Mouse (Mus musculus) kidney, adult 2 months (tissue): ENCODE results near the gene Gm853. TPM values are rescaled to one million over a fixed set of nuclear protein-coding genes. Genes with fewer than 3 reads are reported as not detected.

Experiments used
- DNase-seq: peaks from one replicate; pipeline ENCODE4 v3.0.0; 2021
- H3K27ac ChIP-seq: fragments of 200-500 bp; 2 replicates; pipeline ENCODE4 v1.5.1; 2012; ENCODE audit warnings: low read depth, low read length, control low read depth, inconsistent platforms; ENCODE audit not compliant: insufficient read depth
- H3K27me3 ChIP-seq: fragments of 200-500 bp; replicated peaks from 2 replicates; pipeline ENCODE4 v1.6.1; 2012; ENCODE audit warnings: mild to moderate bottlenecking, moderate library complexity, low read length, inconsistent platforms; ENCODE audit not compliant: control insufficient read depth, insufficient read depth
- H3K36me3 ChIP-seq: fragments of 200-500 bp; 2 replicates; pipeline ENCODE4 v1.6.1; 2012; ENCODE audit warnings: mild to moderate bottlenecking, moderate library complexity, low read length, inconsistent platforms; ENCODE audit not compliant: control insufficient read depth, insufficient read depth
- H3K4me1 ChIP-seq: fragments of 200-500 bp; 2 replicates; pipeline ENCODE4 v1.6.1; 2011; ENCODE audit warnings: low read length; ENCODE audit not compliant: control insufficient read depth, insufficient read depth
- H3K4me3 ChIP-seq: fragments of 200-500 bp; 2 replicates; pipeline ENCODE4 v1.5.1; 2011; ENCODE audit warnings: mild to moderate bottlenecking, low read depth, low read length, control low read depth; ENCODE audit not compliant: insufficient read depth
- CTCF ChIP-seq: fragments of 200-500 bp; conservative IDR thresholded peaks from 2 replicates; pipeline ENCODE4 v1.5.1; 2011; ENCODE audit warnings: low read depth, mild to moderate bottlenecking, control low read depth, low read length, moderate library complexity, mixed read lengths; ENCODE audit not compliant: insufficient read depth, insufficient read length
- POLR2A ChIP-seq: fragments of 200-500 bp; IDR thresholded peaks from one replicate; pipeline ENCODE4 v1.6.1; 2011; ENCODE audit warnings: low read depth, low read length, control low read depth
- WGBS: fragments of 180-500 bp; shearing (Covaris S2); methylation state at CpG from one replicate; pipeline ENCODE4 v1.1.7; 2018; 5-methylcytosine and 5-hydroxymethylcytosine counted together
- polyA plus RNA-seq: library from polyadenylated mRNA; depleted of rRNA; stranded (reverse); fragments of >200 nt; gene quantifications from 2 replicates; pipeline ENCODE4 v1.2.3, GENCODE M21; 2012

Gene Gm853
- polyA plus RNA-seq, 1 experiment = 64.7 TPM

- Histone ChIP-seq H3K27ac (peak overlapping the region; percentile 67), H3K4me1 (peaks cover 57% of the 10 kb centered on the region)
- 56% methylated on average over 16 of the region's 16 CpGs for WGBS
These were observed 52.7 kb downstream of the Gm853 start for GRCm38 (mm10) chr4:130169411-130169971.

GRCm38 (mm10) chr4:130168280-130169183 lies 53.7 kb downstream of the Gm853 start:
- TF ChIP-seq POLR2A (no peak), CTCF (no peak; the same call in 1 of the 2 replicates)

More at GRCm38 (mm10) chr4:130169411-130169971, 52.7 kb downstream of the Gm853 start:
- peak; percentile 86 for DNase-seq
- Histone ChIP-seq H3K4me3 (no peak overlapping the region), H3K36me3 (no peaks in the 10 kb centered on the region), H3K27me3 (no peaks in the 10 kb centered on the region)
- no peak for TF ChIP-seq CTCF
- no peak for TF ChIP-seq POLR2A

GRCm38 (mm10) chr4:130167814-130168213 lies 54.4 kb downstream of the Gm853 start:
- TF ChIP-seq POLR2A (no peak), CTCF (no peak)
- peak overlapping the region; percentile 67 for H3K27ac ChIP-seq
- no peaks in the 10 kb centered on the region for H3K36me3 ChIP-seq
- H3K27me3 ChIP-seq = no peaks in the 10 kb centered on the region
- 27% methylated on average over 9 of the region's 9 CpGs for WGBS
- no peak overlapping the region for H3K4me3 ChIP-seq
- DNase-seq = no peak
- H3K4me1 ChIP-seq = peaks cover 57% of the 10 kb centered on the region

More at GRCm38 (mm10) chr4:130168280-130169183, 53.7 kb downstream of the Gm853 start:
- Histone ChIP-seq H3K4me3 (no peak overlapping the region), H3K27ac (peak overlapping the region; percentile 67), H3K27me3 (no peaks in the 10 kb centered on the region), H3K4me1 (peaks cover 62% of the 10 kb centered on the region), H3K36me3 (no peaks in the 10 kb centered on the region)
- WGBS = 4% methylated on average over 16 of the region's 16 CpGs
- peak; percentile 98 for DNase-seq

GRCm38 (mm10) chr4:130167321-130167720 lies 54.9 kb downstream of the Gm853 start:
- Histone ChIP-seq H3K4me3 (no peak overlapping the region), H3K36me3 (no peaks in the 10 kb centered on the region), H3K4me1 (peaks cover 55% of the 10 kb centered on the region), H3K27me3 (no peaks in the 10 kb centered on the region), H3K27ac (peak overlapping the region; percentile 67)
- DNase-seq = no peak
- WGBS = 82% methylated on average over 22 of the region's 22 CpGs
- TF ChIP-seq POLR2A (no peak), CTCF (no peak)

- H3K36me3 ChIP-seq = no peaks in the 10 kb centered on the region
- TF ChIP-seq POLR2A = no peak
- no peak for TF ChIP-seq CTCF
- WGBS = 68% methylated on average over 8 of the region's 8 CpGs
- H3K4me3 ChIP-seq = no peak overlapping the region
- H3K27me3 ChIP-seq = no peaks in the 10 kb centered on the region
- peaks cover 48% of the 10 kb centered on the region for H3K4me1 ChIP-seq
- DNase-seq = peak; percentile 62
- H3K27ac ChIP-seq = peak overlapping the region; percentile 33
These were observed 55.6 kb downstream of the Gm853 start for GRCm38 (mm10) chr4:130166592-130166991.

- no peak overlapping the region; the same call in 1 of the 2 replicates for H3K27ac ChIP-seq
- TF ChIP-seq CTCF (no peak), POLR2A (no peak)
- DNase-seq = no peak
- H3K4me1 ChIP-seq = peaks cover 47% of the 10 kb centered on the region
- H3K4me3 ChIP-seq = no peak overlapping the region
- H3K27me3 ChIP-seq = no peaks in the 10 kb centered on the region
- 88% methylated on average over 18 of the region's 18 CpGs for WGBS
- H3K36me3 ChIP-seq = no peaks in the 10 kb centered on the region
These were observed 56.1 kb downstream of the Gm853 start for GRCm38 (mm10) chr4:130166061-130166460.

GRCm38 (mm10) chr4:130164121-130164520 lies 58.1 kb downstream of the Gm853 start:
- 96% methylated on average over 6 of the region's 6 CpGs for WGBS
- no peak for DNase-seq
- Histone ChIP-seq H3K4me3 (no peak overlapping the region), H3K36me3 (no peaks in the 10 kb centered on the region), H3K4me1 (peaks cover 33% of the 10 kb centered on the region), H3K27me3 (no peaks in the 10 kb centered on the region), H3K27ac (peak overlapping the region; percentile 62)
- no peak for TF ChIP-seq POLR2A
